Mouse (Mus musculus) G1E (cell line): ENCODE results near the gene Grin2d.

Experiments
- CTCF ChIP-seq: IDR thresholded peaks from 2 replicates; pipeline ENCODE4 v1.5.1; 2012; ENCODE audit warnings: low read depth, low read length, inconsistent platforms, mixed read lengths
- GATA1 ChIP-seq: IDR thresholded peaks from 2 replicates; pipeline ENCODE4 v1.6.1; 2012; ENCODE audit warnings: borderline replicate concordance, low read length, inconsistent platforms, mixed read lengths

GRCm38 (mm10) chr7:45791756-45792490 lies 86.3 kb downstream of the Grin2d start:
- TF ChIP-seq CTCF: no peak
- TF ChIP-seq GATA1: no peak
